Mouse (Mus musculus) hindbrain, embryonic 15.5 days (tissue): ENCODE data around the gene Tiam1. TPM values are rescaled to one million over a fixed set of nuclear protein-coding genes. Genes with fewer than 3 reads are reported as not detected.

Experiments
- ATAC-seq: fragments of 200-750 bp; cut with Nextera tagmentation; 2 replicates; pipeline ENCODE4 v1.8.0; 2017; ENCODE audit warnings: low read depth, moderate number of reproducible peaks, moderate TSS enrichment; ENCODE audit not compliant: low FRiP score
- H3K27ac ChIP-seq: fragments of 300-500 bp; sonication (generic); replicated peaks from 2 replicates; pipeline ENCODE4 v1.5.1; 2015; ENCODE audit warnings: mild to moderate bottlenecking, inconsistent platforms
- H3K27me3 ChIP-seq: fragments of 300-500 bp; sonication (generic); 2 replicates; pipeline ENCODE4 v1.6.1; 2015; ENCODE audit warnings: control low read depth, inconsistent platforms
- H3K36me3 ChIP-seq: fragments of 300-500 bp; sonication (generic); 2 replicates; pipeline ENCODE4 v1.6.1; 2015; ENCODE audit warnings: control low read depth, inconsistent platforms
- H3K4me1 ChIP-seq: fragments of 300-500 bp; sonication (generic); replicated peaks from 2 replicates; pipeline ENCODE4 v1.6.1; 2015; ENCODE audit warnings: control low read depth, inconsistent platforms
- H3K4me2 ChIP-seq: fragments of 300-500 bp; sonication (generic); 2 replicates; pipeline ENCODE4 v1.6.1; 2015; ENCODE audit warnings: moderate library complexity, mild to moderate bottlenecking, inconsistent platforms
- H3K4me3 ChIP-seq: fragments of 300-500 bp; sonication (generic); 2 replicates; pipeline ENCODE4 v1.5.1; 2015; ENCODE audit warnings: mild to moderate bottlenecking, inconsistent platforms
- H3K9ac ChIP-seq: fragments of 300-500 bp; sonication (generic); 2 replicates; pipeline ENCODE4 v1.6.1; 2015; ENCODE audit warnings: inconsistent platforms
- H3K9me3 ChIP-seq: fragments of 300-500 bp; sonication (generic); 2 replicates; pipeline ENCODE4 v1.6.1; 2016; ENCODE audit warnings: control low read depth, inconsistent platforms
- WGBS: fragments of 180-500 bp; shearing (Covaris S2); methylation state at CpG from one replicate; pipeline ENCODE4 v1.1.7; 2015; 5-methylcytosine and 5-hydroxymethylcytosine counted together
- polyA plus RNA-seq: library from polyadenylated mRNA; unstranded; fragments of >200 nt; fragmentation: Nextera tagmentation; extraction: Ambion mirVana; gene quantifications from 2 replicates; pipeline ENCODE4 v1.2.1, GENCODE M21; 2015

Tiam1 gene
- polyA plus RNA-seq, 1 experiment from 2014 or later = 23.8 TPM

GRCm38 (mm10) chr16:90044004-90044754 is 99.4 kb downstream of the Tiam1 start:
- Histone ChIP-seq H3K27ac (no peak overlapping the region), H3K4me3 (no peak overlapping the region), H3K9ac (no peak overlapping the region), H3K4me2 (no peak overlapping the region), H3K36me3 (no peaks in the 10 kb centered on the region), H3K9me3 (no peaks in the 10 kb centered on the region), H3K27me3 (no peaks in the 10 kb centered on the region), H3K4me1 (peaks cover 19% of the 10 kb centered on the region)
- ATAC-seq = no peak
- 85% methylated on average over 21 of the region's 21 CpGs for WGBS

GRCm38 (mm10) chr16:90042874-90043273 is 100.7 kb downstream of the Tiam1 start:
- Histone ChIP-seq H3K4me1 (peaks cover 19% of the 10 kb centered on the region), H3K4me2 (no peak overlapping the region), H3K36me3 (no peaks in the 10 kb centered on the region), H3K27me3 (no peaks in the 10 kb centered on the region), H3K9ac (no peak overlapping the region), H3K9me3 (no peaks in the 10 kb centered on the region), H3K27ac (no peak overlapping the region), H3K4me3 (no peak overlapping the region)
- no peak for ATAC-seq
- 85% methylated on average over 10 of the region's 10 CpGs for WGBS

GRCm38 (mm10) chr16:90042386-90042785 is 101.2 kb downstream of the Tiam1 start:
- no peaks in the 10 kb centered on the region for H3K27me3 ChIP-seq
- no peak overlapping the region for H3K27ac ChIP-seq
- no peak for ATAC-seq
- H3K36me3 ChIP-seq = no peaks in the 10 kb centered on the region
- no peaks in the 10 kb centered on the region for H3K9me3 ChIP-seq
- no peak overlapping the region for H3K4me3 ChIP-seq
- no peak overlapping the region for H3K4me2 ChIP-seq
- H3K9ac ChIP-seq = no peak overlapping the region
- WGBS = 85% methylated on average over 10 of the region's 10 CpGs
- H3K4me1 ChIP-seq = peaks cover 19% of the 10 kb centered on the region

GRCm38 (mm10) chr16:90040771-90041364 is 102.7 kb downstream of the Tiam1 start:
- no peak overlapping the region for H3K9ac ChIP-seq
- peak; percentile 76; the same call in 1 of the 2 replicates for ATAC-seq
- H3K4me2 ChIP-seq = no peak overlapping the region
- no peaks in the 10 kb centered on the region for H3K27me3 ChIP-seq
- H3K9me3 ChIP-seq = no peaks in the 10 kb centered on the region
- peaks cover 19% of the 10 kb centered on the region for H3K4me1 ChIP-seq
- no peaks in the 10 kb centered on the region for H3K36me3 ChIP-seq
- WGBS = 47% methylated on average over 8 of the region's 8 CpGs
- peak overlapping the region; percentile 64 for H3K27ac ChIP-seq
- no peak overlapping the region for H3K4me3 ChIP-seq

- Histone ChIP-seq H3K9ac (no peak overlapping the region), H3K9me3 (no peaks in the 10 kb centered on the region), H3K4me1 (peaks cover 7% of the 10 kb centered on the region), H3K27ac (no peak overlapping the region), H3K4me2 (no peak overlapping the region), H3K27me3 (no peaks in the 10 kb centered on the region), H3K4me3 (no peak overlapping the region), H3K36me3 (no peaks in the 10 kb centered on the region)
- 49% methylated on average over 10 of the region's 10 CpGs for WGBS
- ATAC-seq = no peak
Observed at GRCm38 (mm10) chr16:90035595-90036110, 107.9 kb downstream of the Tiam1 start.

GRCm38 (mm10) chr16:90030355-90030754 is 113.2 kb downstream of the Tiam1 start:
- H3K4me3 ChIP-seq = no peak overlapping the region
- ATAC-seq = no peak
- WGBS = 82% methylated on average over 14 of the region's 14 CpGs

GRCm38 (mm10) chr16:90027886-90028285 is 115.7 kb downstream of the Tiam1 start:
- Histone ChIP-seq H3K4me1 (peaks cover 3% of the 10 kb centered on the region), H3K36me3 (no peaks in the 10 kb centered on the region), H3K4me2 (no peak overlapping the region), H3K9ac (no peak overlapping the region), H3K9me3 (no peaks in the 10 kb centered on the region), H3K4me3 (no peak overlapping the region), H3K27ac (no peak overlapping the region), H3K27me3 (no peaks in the 10 kb centered on the region)
- 47% methylated on average over 3 of the region's 3 CpGs for WGBS
- no peak for ATAC-seq

More at GRCm38 (mm10) chr16:90030355-90030754, 113.2 kb downstream of the Tiam1 start:
- Histone ChIP-seq H3K4me1 (no peaks in the 10 kb centered on the region), H3K27ac (no peak overlapping the region), H3K36me3 (no peaks in the 10 kb centered on the region), H3K9ac (no peak overlapping the region), H3K27me3 (no peaks in the 10 kb centered on the region), H3K9me3 (no peaks in the 10 kb centered on the region), H3K4me2 (no peak overlapping the region)

GRCm38 (mm10) chr16:90025526-90026172 is 117.9 kb downstream of the Tiam1 start:
- H3K27ac ChIP-seq = no peak overlapping the region
- no peak for ATAC-seq

GRCm38 (mm10) chr16:90023665-90024010 is 119.9 kb downstream of the Tiam1 start:
- 91% methylated on average over 8 of the region's 8 CpGs for WGBS
- no peaks in the 10 kb centered on the region for H3K27me3 ChIP-seq
- no peak for ATAC-seq

More at GRCm38 (mm10) chr16:90025526-90026172, 117.9 kb downstream of the Tiam1 start:
- H3K4me1 ChIP-seq = peaks cover 6% of the 10 kb centered on the region
- no peaks in the 10 kb centered on the region for H3K9me3 ChIP-seq
- H3K4me2 ChIP-seq = no peak overlapping the region
- no peak overlapping the region for H3K4me3 ChIP-seq
- H3K27me3 ChIP-seq = no peaks in the 10 kb centered on the region
- H3K9ac ChIP-seq = no peak overlapping the region
- 77% methylated on average over 6 of the region's 6 CpGs for WGBS
- no peaks in the 10 kb centered on the region for H3K36me3 ChIP-seq

GRCm38 (mm10) chr16:90022932-90023664 is 120.5 kb downstream of the Tiam1 start:
- Histone ChIP-seq H3K36me3 (no peaks in the 10 kb centered on the region), H3K4me1 (peaks cover 10% of the 10 kb centered on the region), H3K4me2 (no peak overlapping the region), H3K27me3 (no peaks in the 10 kb centered on the region), H3K9me3 (no peaks in the 10 kb centered on the region), H3K4me3 (no peak overlapping the region), H3K27ac (0 out of 2 replicates have a peak overlapping the region, but pooled peaks have one; percentile 11), H3K9ac (no peak overlapping the region)
- ATAC-seq = no peak
- 78% methylated on average over 18 of the region's 18 CpGs for WGBS

More at GRCm38 (mm10) chr16:90023665-90024010, 119.9 kb downstream of the Tiam1 start:
- H3K9me3 ChIP-seq = no peaks in the 10 kb centered on the region
- no peak overlapping the region for H3K4me3 ChIP-seq
- H3K27ac ChIP-seq = no peak overlapping the region
- H3K4me2 ChIP-seq = no peak overlapping the region
- H3K9ac ChIP-seq = no peak overlapping the region
- H3K4me1 ChIP-seq = peaks cover 6% of the 10 kb centered on the region
- H3K36me3 ChIP-seq = no peaks in the 10 kb centered on the region

- H3K4me1 ChIP-seq = 0 out of 2 replicates have a peak, but pooled peaks cover 4% of the 10 kb centered on the region
- H3K27ac ChIP-seq = no peak overlapping the region
- no peak overlapping the region for H3K9ac ChIP-seq
- no peaks in the 10 kb centered on the region for H3K27me3 ChIP-seq
- H3K9me3 ChIP-seq = no peaks in the 10 kb centered on the region
- H3K36me3 ChIP-seq = no peaks in the 10 kb centered on the region
- ATAC-seq = no peak
- no peak overlapping the region for H3K4me3 ChIP-seq
- WGBS = 77% methylated on average over 4 of the region's 4 CpGs
- no peak overlapping the region for H3K4me2 ChIP-seq
Observed at GRCm38 (mm10) chr16:90016046-90016445, 127.5 kb downstream of the Tiam1 start.
